Mouse (Mus musculus) embryo, embryonic 10 days (tissue): Measurements from ENCODE around the gene Enpep.

Experiments
- DNase-seq: peaks from one replicate; pipeline ENCODE4 v3.0.0-alpha.2; 2015; ENCODE audit warnings: low spot score

Enpep gene

GRCm38 (mm10) chr3:129312511-129312910, 20.0 kb downstream of the Enpep start:
- DNase-seq, result no peak

DNA sequence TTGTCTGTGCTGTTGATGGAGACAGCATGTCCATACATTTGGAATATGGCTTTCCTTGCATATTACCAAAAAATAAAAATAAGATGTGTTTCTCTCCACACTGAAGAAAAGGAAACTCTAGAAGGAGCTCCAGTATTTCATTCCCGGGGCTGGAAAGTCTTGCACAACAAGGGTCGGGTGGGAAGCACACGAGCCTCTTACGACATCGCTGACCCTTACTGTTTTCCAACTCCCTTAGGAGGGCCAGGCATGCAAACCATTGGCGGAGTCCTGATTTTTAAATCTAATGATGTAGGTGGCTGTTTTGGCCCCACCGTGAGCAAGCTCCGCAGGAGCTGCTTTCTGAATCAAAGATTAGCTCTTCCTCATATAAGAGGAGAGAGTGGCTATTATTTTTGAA, 20.6 kb downstream of the Enpep start:
- DNase-seq, result no peak

DNA sequence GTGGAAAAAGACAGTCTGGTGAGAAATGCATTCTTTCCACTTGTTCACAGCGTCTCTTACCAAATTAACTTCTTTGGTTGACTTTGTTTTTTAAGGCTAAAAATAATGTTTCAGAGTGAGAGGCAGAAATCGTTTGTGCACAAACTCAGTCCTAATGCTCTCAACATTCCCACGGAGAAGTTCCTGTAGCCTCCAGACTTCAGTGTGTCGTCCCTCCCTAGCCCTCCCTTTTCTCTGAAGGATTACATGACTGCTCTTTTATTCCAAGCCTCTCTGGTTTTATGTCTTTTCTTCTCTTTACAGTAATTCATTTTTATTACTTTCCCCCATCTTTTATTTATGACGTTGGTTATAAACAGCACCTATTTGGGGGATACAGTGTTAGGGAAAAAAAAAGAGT, 22.6 kb downstream of the Enpep start:
- DNase-seq, result no peak

DNA sequence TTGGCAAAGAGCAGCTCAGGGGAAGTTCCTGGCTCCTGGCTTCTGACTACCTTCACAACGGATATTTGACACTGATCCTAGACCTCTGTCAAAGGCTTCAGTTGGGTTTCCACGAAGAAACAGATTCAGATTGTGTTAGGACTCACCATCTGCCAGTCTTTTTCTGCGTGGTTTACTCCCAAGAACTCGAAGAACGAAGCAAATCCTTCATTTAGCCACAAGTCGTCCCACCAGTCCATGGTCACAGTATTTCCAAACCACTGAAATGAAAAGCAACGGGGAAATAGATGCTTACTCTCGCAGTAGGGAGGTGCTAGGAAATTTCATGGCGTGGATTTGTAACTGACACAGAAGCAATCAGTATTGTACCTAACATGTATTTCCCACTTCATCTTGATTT, 23.6 kb downstream of the Enpep start:
- DNase-seq, result no peak

DNA sequence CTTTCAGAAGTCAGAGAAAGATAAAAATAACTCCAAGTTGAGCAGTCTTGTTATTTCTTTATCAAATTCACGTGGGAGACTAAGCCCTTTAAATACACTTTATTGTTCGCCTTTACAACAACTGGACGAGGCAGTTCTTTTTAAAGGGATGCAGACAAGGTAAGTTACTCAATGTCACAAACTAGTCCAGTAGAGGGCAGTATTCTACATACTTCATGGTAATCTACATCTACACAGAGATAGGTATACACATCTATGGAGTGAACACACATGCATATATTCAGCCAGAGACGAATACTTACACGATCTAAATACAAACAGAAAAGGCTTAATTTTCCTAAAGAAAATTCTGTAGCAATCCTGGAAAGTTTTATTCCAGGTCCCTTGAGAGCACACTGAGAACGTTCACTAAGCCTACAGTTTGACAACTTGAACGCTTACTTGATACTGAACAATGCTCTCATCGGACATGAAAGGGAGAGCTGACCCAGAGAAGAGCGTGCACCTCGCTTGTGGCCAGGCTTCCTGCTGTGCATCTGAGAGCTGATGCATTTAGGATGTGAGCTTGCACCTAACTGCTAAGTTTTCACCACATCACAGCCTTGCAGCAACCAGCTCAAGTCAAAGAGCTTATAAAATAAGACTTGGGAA, 24.3 kb downstream of the Enpep start:
- peak; percentile 91 for DNase-seq

GRCm38 (mm10) chr3:129303941-129304340, 28.6 kb downstream of the Enpep start:
- peak; percentile 87 for DNase-seq

DNA sequence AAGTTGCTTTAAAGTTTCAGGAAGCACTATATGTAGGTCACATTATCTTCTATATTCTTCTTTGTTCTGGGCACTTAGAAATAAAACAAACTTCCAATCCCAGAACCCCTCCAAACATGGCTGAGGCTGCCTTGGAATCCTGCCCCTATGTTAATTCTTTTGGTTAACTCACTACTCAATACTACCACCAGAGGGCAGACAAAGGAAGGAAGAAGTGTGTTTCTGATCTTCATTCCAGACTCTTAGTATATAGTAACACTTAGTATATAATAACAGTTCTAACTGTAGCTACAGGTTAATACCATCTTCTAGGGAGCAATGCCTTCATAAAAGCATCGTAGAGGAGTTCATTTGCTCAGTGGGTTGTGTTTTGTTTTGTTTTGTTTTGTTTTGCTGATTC, 32.6 kb downstream of the Enpep start:
- DNase-seq, result peak; percentile 78

GRCm38 (mm10) chr3:129298606-129299005, 33.9 kb downstream of the Enpep start:
- no peak for DNase-seq

DNA sequence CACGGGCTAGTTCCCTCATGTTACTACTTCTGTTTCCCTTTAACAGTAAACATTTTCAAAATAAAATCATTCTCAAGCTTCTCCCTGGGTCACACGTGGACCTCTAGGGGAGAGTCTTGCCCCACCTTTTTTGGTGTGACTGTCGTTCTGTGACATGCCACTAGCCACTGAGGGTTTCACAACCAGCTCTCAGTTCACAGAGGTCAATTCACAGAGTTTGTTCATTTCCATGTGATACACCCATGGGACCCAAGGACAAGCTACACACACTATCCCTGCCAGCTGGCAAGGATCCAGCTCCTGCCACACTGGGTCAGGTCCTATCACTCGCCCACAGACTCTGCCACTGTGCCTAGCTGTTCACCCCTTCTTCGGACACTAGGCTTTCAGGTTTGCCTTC, 35.5 kb downstream of the Enpep start:
- DNase-seq, result no peak

DNA sequence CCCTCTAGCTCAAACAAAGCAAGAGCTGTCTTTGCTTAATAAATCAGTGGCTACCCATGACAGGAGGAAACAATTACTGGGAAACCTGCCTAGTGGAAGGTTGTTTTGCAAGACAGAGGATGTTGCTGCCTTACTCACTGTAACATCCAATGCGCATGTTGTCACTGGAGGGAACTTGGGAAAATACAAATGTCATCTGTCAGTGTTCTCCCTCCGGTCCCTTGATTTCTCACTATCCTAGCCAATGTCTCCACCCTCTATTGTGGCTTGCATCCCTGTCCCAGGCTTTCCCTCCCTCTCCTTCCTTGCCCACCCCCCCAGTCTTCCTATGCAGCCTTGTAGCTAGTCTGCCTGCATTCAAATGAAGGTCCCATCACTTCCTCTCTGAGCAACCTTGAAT, 36.6 kb downstream of the Enpep start:
- no peak for DNase-seq

- no peak for DNase-seq
These were observed 43.0 kb downstream of the Enpep start for GRCm38 (mm10) chr3:129289536-129289935.

DNA sequence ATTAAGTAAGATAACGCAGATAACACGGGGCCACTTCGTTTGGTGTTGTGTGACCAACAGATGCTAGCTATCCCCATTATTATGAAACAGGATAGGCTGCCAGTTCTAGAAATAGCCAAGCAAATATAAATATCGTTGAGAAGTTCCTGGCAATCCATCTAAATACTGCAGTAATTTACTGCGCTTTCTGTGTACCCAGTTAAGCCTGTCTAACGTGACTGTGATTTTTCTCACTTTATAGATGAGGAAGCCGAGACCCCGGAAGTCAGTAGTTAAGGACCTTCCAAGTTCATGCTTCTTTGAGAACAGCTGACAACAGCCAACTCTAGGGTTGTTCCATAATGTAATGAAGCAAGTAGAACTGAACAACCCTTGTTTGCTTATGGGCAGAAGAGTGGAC, 45.4 kb downstream of the Enpep start:
- DNase-seq, result no peak

DNA sequence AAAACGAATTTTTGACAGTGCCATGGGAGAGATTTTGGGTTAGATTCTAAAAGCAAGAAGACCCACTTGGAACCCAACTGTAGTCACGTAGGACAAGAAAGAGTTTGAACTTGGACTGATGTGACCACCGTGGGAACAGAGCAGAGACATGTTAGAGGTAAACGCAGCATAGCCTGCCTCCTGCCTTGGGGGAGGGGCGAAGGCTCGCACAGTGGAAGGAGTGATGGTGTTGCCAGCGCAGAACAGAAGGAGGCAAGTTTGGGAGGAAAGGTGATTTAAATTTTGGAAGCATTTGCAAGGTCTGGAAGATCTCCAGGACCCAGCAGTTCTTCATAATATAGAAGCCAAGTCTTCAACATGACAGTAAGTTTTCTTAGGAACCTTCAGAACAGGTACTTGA, 46.1 kb downstream of the Enpep start:
- no peak for DNase-seq

- no peak for DNase-seq
These were observed 48.2 kb downstream of the Enpep start for GRCm38 (mm10) chr3:129284326-129284725.

DNA sequence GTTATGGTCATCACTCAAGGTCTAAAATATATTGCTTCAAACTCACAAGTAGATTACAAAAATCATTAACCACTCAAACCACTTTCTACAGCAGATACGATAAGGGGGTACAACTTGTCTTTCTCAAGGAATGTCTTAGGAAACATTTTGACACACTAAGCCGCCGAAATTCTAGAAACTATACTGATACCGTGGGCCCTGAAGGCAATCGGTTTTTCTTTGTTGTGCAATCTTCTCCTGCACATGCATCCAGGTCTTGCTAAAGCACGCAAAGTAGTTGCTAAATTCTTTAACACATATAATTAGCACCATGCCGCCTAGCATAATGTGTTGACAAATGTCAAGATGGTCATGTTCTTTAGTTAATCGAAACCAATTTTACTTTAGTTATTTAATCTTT, 53.1 kb downstream of the Enpep start:
- no peak for DNase-seq

- no peak for DNase-seq
These were observed 59.2 kb downstream of the Enpep start for GRCm38 (mm10) chr3:129273156-129273831.

DNA sequence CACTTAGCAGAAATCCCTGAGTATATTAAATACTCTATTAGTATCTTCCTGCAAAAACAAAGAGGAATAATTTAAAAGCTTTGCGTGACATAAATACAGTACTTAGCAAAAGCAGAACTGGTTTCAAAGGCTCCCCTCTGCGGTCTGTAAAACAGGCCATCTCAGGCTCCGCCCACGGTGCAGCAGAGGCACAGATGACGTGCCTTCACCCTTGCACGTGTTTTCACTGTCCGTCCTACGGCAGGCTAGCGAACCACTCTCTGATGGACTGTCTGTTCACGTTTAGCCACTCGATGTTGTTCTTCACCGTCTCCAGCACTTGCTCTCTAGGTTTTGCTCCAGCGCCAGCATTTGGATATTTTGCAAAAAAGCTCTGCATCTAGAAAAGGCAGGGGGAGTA, 62.5 kb downstream of the Enpep start:
- peak; percentile 18 for DNase-seq

GRCm38 (mm10) chr3:129268886-129269683, 63.4 kb downstream of the Enpep start:
- DNase-seq, result no peak

DNA sequence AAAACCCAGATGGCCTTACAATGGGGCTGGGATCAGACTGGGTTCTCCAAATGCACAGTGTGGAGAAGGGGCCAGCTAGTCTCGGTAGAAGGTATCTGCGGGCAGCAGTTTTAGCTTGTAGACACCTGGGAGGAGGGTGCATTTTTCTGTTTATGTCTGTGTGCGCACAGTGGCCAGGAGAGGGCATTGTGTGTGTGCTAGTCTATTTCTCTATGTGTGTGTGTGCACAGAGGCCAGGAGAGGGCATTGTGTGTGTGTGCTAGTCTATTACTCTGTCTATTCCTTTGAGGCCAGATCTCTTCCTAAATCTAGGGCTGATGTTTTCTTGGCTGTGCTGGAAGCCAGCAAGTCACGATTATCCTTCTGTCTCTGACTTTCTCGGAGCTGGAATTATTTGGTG, 74.0 kb downstream of the Enpep start:
- DNase-seq, result no peak

DNA sequence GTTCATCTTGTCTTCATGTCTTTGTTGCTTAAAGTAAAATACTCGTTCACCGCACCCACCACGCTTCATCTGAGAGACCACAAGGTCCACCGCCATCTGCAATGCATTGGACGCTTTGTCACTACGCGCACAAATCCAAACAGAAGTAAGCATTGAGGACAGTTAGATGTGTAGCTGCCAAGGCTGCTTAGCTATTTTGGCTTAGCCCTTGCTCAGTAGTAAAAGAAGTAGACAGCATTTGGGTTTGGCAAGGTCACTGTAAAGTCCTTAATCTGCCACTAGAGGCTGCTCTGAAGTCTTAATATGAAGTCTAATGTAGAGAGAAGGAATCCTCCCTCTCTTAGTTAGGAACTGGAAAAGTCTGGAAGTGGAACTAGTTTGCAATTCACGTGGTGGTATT, 75.8 kb downstream of the Enpep start:
- peak; percentile 39 for DNase-seq

DNA sequence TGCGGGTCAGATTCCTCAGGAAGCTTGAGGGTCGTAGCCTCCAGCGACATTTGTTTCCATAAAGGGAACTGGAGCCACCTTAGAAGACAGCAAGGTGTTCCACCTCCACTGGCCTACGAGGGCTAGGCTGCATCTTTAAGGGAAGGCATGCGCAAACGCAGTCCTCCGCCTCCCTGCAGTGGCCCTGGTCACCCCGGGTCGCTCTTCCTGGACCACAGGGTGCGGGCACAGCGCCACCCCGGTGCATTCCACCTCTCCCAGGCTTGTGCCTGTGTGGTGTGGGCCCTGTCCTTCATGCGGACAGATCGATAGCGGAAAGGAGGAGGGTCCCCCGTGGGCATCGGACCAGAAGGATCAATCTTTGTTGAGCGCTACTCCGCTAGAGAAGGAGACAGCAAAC, 76.2 kb downstream of the Enpep start:
- peak; percentile 15 for DNase-seq

DNA sequence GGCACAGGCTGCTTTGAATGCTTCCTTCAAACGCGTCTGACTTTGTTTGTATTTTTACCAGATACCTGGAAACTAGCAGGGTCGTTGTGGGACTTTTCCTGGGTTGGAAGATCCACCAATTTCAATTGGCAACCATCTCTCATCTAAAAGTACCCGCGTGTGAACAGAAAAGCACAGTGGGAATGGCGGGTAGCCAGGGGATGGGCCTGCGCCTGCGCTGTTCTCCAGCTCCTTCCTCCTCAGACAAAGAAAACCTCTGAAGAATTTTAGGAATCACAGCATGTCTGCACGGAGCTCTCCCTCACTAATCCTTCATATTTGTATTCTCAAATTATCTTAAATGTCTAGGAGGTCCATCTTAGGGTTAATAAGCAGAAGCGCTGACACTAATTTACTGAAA, 78.3 kb downstream of the Enpep start:
- no peak for DNase-seq

DNA sequence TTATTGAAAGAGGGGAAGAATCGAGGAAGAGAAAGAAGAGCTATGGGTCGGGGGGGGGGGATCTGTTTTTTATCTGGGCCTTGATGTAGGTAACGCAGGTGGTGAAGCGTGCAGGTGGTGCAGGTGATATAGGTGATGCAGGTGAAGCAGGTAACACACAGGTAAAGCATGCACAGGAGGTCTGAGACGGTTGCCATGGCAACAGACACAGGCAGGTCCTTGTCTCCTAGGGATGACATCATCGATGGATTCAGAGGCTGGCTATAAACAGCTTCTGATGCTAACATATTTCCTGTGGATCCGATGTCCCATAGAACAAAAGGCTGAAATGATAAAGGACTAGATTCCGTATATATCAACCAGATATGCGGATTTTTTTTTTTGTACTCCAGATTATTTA, 81.5 kb downstream of the Enpep start:
- no peak for DNase-seq
